Mouse (Mus musculus): ENCODE data around the gene Nkd1.

DNA sequence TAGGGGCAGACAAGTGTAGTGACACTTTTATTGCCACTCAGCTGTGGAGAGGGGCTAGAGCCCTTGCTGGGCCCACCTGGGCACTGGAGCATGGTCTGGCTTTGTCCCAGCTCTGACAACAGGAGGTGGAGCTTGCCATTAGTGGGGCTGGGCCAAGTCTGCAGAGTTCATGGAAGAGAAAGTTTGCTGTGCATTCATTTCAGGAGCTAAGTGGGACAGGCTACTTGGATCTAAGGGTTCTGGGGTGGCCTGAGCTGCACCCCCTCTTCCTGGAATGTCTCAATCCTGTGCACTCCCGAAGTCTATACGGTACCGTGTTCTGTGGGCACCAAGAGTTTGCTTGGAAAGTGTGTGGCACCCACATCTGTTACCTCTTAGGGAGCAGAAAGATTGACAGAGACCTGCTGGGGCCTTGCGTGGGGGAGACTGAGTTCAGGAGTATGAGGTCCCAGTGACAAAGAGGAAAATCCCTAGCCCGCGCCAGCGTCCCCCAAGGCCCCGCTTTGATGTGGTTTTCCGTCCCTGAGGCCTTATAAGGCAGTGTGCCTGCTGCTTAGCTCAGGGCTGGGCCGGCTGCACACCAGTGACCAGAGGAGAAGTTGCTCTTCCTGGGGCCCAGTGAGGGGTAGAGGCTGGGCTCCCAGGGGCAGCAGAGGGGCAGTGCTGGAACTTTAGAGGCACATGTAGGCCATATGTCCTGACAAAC lies 49.3 kb downstream of the Nkd1 start:
- no peak for TF ChIP-seq CHD2 (IDR thresholded peaks at IDR 0.05; ENCODE audit: low read depth, low read length)
- TF ChIP-seq MAFK (IDR thresholded peaks at IDR 0.05; ENCODE audit: insufficient read depth, low read depth, low read length): no peak
- no peak for TF ChIP-seq ZC3H11A (IDR thresholded peaks at IDR 0.05; ENCODE audit: borderline replicate concordance, low read depth, low read length)
- TF ChIP-seq ZNF384 (IDR thresholded peaks at IDR 0.05; ENCODE audit: low read depth, low read length): no peak
